Mouse (Mus musculus) urinary bladder, postnatal 10 days (tissue): ENCODE results near the gene Rxra.

Experiments used
- DNase-seq: peaks from one replicate; pipeline ENCODE4 v3.0.0; 2022; ENCODE audit warnings: low spot score

Rxra gene

DNA sequence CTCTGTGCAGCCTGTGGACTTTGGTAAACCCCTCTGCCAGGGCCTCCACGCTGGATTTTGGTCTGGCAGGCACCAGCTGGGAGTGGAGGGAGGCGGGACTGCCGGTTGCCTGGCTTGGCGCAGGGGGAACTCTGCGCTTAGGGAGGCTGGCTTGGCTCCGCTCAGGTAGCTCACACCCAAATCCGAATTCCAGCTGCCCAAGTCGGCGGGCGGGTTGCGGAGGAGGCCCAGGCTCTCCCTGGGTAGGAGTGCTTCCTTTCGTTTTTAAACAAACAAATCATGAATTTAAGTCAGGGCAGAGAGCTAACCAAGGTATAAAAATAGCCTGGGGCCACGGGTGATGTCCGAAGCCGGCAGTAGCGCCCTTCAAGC, at the start of gene Rxra:
Gene Rxra (plus strand): TSS at position 335 of the 372 bp plus-strand sequence.
- DNase-seq: peak; percentile 35

DNA sequence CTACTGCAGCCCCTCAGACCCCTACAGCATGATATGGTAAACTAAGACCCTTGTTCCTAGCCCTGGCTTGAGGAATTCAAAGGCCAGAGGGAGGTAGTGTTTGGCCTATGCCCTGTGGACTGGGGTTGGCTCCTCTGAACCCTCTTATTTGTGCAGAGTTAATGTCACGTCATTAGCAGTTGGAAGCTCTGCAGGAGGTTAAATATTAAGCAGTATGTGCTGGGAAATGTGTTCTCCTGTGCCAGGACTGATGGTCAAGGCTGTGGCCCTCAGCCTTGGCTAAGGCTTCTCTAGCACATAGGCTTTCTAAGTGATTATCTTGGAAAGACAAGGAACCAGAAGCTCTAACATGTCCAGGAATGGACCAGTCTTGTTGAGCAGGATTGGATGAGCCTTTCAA, 49.6 kb upstream of the Rxra start:
- DNase-seq: no peak

DNA sequence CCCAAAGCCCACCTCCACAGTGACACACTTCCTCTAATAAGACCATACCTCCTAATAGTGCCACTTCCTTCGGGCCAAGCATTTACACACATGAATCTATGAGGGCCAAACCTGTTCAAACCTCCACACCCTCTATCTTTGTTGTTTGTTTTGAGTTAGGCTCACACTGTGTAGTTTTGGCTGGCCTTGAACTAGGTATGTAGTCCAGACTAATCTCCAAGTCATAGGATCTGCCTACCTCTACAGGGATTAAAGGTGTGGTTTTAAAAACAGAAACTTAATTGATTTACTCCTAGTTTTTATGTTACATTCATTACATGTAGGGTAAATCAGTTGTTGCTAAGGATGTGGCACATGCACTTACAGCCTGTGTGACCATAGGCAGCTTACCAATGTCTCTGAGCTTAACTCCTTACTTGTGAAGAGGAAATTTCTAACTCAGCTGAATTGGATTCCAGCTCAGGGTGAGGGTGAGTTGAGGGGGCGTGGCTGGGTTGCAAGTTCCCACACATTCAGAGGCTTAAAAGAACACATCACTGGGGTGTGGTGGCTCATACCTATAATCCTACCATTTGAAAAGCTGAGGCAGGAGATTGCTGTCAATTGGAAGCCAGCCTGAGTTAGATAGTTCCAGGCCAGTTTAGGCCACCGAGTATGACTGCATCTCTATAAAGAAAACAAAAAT, 45.5 kb upstream of the Rxra start:
- no peak for DNase-seq

DNA sequence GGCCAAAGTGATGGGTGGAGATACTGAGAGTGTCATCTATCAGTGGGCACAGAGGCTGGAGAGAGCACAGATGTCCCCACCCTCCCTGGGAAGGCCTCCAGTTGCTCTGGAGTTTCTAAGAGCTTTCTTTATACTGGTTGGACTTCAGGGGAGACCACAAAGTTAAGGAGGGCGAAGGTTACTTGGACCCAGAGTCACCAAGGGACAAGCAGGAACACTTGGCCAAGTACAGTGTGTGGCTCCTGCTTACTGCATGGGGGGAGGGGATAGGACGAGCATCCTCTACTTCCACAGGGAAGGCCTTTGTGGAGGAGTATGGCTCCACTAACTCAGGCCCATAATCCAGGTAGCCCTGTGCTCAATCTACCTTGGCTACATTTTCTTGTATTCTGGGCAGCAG, 42.8 kb upstream of the Rxra start:
- no peak for DNase-seq

DNA sequence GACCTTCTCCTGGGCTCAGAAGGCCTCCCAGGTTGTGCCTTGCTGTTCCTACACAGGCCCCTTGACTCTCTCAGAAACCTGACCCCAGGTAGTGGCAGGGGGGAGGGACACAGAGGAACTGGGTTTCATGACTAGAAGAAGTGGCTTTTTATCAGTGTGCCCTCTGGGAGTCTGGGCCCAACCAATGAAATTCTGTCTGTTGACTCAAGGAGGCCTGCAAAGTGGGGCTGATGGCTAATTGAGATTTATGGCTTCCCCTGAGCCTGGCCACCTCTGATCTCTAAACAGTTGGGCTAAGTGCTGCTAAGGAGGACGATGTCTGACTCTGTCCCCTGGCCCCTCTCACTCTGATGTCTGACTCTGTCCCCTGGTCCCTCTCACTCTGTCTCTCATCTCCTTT, 42.2 kb upstream of the Rxra start:
- no peak for DNase-seq

DNA sequence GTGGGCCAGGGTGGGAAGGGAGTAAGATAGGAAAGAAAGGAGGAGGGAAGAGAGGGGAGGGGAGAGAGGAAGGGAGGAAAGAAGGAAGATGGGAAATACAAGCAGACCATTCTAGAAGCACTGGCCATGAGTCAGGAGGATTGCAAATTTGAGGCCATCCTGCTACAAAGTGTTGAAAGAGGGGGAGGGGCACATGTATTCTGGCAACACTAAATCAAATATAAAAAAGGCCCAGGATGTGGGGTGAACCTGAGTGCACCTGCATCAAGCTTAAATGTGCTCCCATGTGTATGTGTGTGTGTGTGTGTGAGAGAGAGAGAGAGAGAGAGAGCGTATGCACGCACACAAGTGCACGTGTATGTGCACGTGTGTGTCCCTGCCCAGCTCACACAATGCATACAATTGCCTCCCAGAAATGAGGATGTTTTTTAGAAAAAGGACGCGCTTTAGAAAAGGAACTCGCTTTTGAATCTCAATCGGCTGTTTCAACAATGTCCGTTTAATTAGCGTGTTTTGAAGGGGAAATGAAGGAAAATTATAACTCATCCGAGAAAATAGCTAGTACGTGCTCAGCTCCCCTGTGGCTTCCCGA, 41.0 kb upstream of the Rxra start:
- no peak for DNase-seq

DNA sequence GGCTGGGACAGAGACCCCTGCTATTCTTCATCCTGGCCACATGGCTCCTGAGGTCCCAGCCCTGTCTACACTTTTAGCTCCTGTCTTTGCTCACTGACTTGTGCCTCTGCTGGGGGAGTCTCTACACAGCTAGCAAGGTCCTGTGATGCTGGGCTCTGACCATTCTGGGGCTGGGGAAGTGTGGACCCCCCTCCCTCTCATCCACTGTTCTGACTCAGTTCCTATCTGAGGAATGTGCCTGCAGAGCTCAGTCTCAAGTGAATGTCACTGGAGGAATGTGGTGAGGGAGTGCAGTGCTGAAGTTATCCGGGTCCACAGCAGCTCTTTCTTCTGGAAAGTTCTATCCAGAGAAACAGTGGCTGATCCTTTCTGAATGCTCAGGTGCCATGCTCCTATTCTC, 39.4 kb upstream of the Rxra start:
- no peak for DNase-seq

DNA sequence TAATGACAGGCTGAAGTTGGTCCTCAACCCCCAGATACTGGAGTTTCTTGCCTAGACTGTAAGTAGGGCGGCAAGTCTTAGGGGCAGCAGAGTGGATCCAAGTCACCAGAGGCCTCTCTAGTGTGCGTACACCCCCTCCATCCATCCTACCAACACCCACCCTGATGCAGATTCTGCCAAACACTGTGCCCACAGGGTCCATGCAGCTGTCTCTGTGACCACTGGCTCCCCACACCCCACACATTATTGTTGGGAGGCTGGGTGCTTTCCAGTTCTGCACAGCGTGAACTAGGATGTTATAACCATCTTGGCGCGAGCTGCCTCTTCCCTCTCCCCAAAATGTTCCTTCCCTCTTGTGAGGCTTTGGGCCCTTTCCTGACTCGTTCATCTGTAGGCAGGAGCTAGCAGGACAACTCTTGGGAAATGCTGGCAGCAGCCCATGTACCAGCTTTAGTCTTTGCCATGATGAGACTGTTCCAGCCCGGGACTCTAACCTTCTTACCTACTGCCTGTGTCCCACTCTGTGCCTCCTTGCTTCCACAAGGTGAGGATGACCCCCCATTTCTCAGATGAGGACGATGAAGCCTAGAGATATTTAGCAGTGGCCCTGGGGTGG, 38.9 kb upstream of the Rxra start:
- DNase-seq: no peak

DNA sequence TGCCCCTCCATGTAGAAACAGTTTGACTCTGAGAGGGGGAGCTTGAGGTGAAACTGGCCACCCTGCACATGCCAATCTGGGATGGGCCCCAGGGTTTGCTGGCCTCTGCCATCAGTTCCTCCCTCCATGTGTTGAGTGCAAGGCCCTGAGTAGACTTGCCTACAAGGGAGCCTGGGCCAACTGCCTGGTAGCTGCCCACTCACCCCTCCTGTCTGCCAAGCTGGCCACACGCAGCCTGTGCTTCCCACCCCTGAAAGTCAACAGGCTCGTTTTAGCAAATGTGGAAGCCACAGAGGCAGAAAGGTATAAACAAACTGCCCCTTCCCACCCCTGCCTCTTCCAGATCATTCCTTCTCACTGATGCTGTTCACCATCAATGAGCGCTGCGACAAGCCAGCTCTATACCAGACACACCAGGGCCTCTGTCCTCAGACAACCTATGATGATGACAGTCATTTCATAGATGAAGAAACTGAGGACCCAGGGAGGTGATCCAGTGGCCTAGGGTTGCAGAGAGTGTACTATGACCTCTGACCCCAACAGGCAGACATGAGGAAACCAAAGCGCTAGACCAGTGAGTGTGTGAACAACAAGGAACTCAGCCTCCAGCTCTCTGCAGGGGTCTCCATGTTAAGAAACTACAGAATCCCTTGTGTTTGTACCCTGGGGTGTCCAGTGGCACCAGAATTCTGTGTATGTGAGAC, 36.5 kb upstream of the Rxra start:
- DNase-seq: no peak

DNA sequence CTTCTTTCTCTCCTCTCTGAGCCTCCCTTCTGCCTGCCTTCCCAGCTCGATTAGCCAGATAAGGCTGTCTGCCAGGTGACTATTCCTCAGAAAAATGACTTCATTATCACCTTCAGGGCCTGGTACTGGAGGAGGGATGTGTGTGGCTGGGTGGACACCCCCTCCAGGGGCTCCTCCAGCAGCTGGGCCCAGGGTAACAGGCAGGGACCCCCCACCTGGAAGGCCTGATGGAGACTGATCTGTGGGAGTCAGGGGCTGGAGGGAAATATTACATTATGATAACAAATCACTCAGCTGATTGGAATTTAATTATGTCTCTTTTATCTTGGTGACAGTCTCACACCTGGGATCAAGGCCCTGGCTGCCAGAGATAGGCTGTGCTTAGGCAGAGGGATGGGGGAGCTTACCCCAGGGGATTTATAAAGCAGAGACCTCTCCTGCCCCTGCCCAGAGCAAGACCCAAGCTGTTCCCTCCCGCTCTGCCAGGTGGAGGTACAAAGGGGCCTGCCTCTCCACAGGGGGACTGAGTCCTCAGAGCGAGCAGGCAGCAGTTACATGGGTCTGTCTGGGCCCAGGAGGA, 35.2 kb upstream of the Rxra start:
- no peak for DNase-seq

DNA sequence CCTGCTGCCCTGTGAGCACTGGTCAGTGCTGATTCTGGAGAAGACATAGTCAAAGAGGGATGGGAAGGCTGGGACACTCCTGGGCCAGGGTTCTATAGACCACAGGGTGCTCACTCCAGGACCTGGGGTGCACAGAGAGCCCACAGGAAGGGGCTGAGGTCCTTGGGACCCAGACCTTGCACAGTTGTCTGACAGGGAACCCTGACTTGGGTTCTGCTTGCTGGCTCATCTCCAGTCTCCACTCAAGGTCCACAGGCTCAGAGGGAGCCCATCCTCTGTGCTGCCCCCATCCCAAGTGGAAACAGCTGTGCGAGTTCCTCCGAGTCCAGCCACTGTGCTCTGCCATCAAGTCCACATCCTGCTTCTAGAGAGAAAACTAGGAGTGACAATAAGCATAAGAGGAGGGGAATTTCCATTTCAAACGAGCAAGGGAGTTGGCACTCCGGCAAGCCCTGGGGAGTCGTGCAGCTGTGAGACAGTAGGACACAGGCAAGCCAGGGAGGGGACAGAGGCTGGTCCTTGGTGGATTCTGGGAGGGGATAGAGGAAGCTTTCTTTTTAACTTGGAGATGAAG, 31.6 kb upstream of the Rxra start:
- no peak for DNase-seq

DNA sequence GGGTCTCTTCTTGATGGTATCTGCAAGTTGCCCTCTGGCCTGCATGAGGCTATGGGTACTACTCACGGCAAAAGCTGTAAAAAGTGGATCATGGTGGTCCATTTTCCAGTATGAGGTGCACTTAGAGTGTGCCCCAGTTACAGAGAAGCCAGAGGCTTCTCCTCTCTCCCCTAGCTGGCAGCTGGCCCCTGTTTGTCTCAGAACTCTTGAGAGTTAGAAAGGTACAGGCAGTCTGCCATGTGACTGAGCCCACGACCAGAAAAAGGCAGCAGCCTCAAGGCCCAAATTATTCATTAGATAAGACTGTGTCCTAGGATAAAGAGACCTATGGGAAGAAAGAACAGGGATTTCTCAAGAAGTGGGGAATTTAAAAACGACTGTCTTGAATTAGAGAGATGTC, 30.8 kb upstream of the Rxra start:
- DNase-seq: no peak

DNA sequence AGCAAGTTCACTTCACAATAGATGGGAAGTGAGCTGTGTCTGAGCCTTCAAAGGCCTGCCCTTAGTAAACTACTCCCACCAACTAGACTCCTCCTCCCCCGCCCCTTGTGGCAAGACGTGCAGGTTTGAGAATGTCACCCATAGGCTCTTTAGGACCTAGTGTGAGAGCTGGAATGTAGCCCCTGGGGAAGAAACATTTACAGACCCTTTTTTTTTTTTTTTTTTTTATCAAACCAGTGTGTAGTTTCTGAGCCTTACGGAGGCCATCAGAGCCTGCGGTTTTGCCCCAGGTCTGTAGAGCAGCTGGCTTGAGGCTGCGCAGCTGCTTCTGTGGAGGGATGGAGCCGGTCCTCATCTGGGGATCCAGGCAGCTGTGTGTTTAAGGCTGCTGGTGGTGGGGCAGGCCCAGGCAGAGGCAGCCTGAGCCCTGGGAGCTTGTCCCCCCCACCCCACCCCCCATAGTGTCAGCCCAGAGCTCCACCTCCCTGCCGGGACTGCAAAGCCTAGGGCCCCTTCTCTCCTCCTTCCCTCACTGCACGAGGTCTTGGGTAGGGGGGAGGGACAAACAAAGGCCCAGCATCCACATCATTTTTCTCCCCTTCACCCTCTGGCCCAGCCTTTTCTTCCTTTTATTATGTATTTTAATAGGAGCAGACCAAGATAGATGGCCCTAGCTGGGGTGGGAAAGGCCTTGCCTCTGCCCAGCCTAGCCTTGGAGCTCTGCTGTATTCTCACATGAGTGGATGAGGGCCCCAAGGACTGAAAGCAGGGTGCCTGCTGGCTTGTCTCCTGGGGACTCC, 26.2 kb upstream of the Rxra start:
- no peak for DNase-seq

DNA sequence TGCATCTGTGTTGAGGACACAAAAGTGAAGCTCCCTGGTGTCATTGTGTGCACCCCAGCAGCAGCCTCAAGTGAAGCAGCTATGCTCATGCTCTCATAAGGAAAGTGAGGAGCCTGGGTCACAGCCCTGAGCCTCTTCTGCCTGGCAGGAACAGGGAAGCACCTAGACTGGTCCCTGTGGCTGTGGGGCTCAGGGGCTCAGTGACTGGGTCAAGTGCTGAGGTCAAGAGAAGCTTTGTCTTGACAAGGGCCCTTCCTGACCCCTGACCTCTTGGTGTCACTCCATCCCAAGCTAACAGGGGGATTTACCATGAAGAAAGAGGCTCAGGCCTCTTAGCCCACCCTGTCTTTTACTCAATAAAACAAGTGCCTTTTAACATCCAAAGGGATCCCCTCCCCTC, 25.2 kb upstream of the Rxra start:
- DNase-seq: no peak

DNA sequence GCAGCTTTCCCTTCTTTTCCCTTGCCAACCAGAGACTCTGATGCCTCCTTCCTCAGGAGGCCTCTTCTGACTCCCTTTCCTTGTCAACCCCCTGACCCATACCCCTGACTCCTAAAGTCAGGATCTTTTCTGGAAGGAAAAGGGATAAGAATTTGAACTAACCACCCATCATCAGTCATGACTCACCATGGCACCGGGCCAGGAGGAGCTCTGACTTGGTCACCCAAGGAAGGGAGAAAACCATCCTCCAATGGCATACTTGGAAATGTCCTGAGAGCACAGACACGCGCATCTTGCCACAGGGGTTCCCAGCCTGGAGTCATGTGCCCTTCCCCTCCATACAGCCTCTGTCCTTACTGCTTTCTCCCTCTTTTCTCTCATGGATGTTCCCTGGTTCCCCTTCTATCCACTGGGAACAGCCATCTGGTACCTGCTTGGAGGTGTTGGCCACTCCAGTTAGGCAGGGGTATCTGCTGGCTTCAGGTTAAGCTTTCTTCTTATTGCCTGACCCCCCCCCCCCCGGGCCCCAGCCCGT, 22.7 kb upstream of the Rxra start:
- DNase-seq: no peak

DNA sequence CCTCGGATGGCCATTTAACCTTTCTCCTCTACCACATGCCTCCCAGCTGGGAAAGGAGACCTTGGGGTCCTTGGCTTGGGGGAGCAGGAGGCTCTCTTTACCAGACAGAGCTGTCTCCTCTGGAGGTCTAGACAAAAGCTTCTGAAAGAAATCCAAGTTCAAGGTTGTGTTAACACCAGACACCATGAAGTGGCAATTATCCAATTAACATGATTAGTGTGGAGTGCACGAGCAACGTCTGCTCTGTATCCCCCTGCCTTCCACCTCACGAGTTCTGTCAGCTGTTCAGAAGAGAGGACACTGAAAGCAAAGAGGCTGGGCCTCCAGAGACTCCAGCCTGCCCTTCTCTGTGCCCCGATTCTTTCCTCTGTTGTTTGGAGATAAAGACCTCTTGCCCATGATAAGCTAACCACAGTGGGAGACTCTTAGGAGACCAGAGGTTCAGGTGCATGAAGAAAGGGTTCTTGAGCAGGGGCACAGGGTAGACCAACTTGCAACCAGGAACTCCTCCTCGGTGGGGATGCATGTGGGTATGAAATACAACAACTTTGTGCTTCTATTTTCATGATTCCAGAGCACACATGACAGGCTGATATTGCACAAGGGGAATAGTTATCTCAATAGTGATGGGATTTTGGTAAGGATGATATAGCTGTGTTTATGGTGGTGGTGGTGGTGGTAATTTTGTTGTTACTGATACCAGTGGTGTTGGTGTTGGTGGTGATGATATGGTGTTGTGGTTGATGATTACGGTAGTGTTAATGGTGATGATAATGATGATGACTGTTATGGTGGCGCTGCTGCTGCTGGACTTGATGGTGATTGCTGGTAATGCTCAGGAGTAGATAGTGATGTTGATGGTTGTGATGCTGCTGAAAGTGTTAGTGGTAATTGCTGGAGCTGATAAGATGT, 21.7 kb upstream of the Rxra start:
- DNase-seq: no peak

DNA sequence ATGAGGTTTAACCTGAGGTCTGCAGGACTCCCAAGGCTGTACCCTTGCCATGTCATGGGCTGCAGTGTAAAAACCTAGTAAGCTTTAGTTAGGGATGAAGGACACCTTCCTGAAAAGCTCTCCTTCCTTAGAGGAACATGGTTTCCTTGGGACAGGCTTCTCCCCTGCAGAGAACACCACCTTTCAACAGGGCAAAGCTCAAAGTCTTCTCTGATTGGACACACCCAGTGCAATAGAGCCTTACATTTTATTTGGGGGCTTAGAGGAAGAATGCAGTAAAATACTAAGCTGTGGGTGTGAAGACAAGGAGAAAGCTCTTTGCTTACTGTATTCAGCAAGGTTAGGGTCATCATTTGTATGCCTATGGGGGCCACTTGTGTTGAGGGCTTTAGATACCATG, 19.7 kb upstream of the Rxra start:
- no peak for DNase-seq

DNA sequence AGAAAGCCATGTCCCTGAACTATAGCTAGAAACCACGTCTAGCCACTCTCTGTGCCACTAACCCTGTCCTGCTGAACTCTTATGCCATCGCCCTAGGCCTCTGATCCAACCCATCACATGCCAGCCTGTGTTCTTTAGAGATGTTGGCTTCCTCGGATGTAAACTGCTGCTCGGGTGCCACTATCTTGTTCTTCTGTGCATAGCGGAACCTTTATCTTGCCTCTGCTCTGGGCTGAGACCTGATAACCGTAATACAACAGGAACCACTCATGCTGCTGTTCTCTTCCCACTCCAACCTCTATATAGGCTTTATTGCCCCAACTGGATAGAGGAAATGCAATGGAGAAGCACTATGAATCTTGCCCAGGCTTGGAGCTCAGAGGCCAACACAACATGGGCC, 11.0 kb upstream of the Rxra start:
- DNase-seq: no peak

DNA sequence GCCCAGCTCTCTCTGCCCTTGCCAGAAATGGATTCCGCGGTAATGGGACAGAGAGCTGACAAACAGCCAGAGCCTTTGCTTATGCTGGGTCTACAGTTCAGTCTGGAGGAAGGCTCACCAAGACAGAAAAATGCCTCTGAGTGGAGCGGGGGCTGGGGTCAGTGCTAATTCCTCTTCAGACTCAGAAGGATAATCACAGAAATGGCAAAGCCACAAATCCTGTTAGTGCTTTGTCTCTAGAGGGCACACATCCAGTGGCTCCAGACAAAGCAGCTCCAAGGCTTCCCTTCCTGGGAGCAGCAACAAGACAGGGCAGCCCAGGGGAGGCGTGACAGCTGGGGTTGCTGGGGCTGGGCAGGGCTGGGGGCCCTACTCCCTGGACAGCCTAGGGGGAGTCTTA, 9.5 kb upstream of the Rxra start:
- DNase-seq: no peak

DNA sequence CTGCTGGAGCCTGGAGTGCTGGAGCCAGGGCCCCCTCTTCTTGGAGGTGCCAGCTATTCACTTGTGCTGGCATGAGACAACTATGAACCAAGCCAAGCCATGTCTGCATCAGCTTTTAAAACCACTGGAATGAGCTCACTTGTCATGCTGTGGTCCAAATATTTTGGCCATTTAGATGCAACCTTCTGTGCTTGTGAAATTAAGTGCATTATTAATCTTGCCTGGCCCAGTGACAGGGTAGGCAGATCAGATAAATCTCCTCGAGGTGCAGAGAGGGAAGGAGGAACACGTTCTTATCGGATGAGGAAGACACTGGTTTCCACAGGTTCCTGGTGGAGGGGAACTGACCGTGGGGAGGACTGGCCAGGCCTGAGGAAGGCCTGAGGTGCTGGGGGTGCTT, 8.6 kb upstream of the Rxra start:
- no peak for DNase-seq
